Mouse (Mus musculus): ENCODE measurements around the gene Hs6st3. TPM values are rescaled to one million over a fixed set of nuclear protein-coding genes. Genes with fewer than 3 reads are reported as not detected.

Hs6st3 gene
- polyA plus RNA-seq, 1 experiment from 2014 or later = not detected

- no peak for ATAC-seq
- Histone ChIP-seq H3K4me3 (ENCODE audit: low read length) (no peak overlapping the region), H3K27me3 (replicated peaks; ENCODE audit: control insufficient read depth, insufficient read depth, low read length) (no peaks in the 10 kb centered on the region), H3K27ac (ENCODE audit: low read length) (no peak overlapping the region), H3K36me3 (ENCODE audit: control insufficient read depth, insufficient read depth, low read length) (no peaks in the 10 kb centered on the region), H3K4me2 (ENCODE audit: low read depth, low read length) (no peak overlapping the region), H3K4me1 (ENCODE audit: control insufficient read depth, insufficient read depth, low read length) (no peaks in the 10 kb centered on the region), H3K9me3 (ENCODE audit: control insufficient read depth, low read length) (no peaks in the 10 kb centered on the region), H3K9ac (ENCODE audit: low read depth, low read length) (no peak overlapping the region)
- WGBS = 92% methylated on average over 3 of the region's 3 CpGs
Measured at GRCm38 (mm10) chr14:119227709-119228338, 89.7 kb downstream of the Hs6st3 start.

GRCm38 (mm10) chr14:119233598-119233997 lies 95.5 kb downstream of the Hs6st3 start:
- Histone ChIP-seq H3K4me1 (ENCODE audit: control insufficient read depth, insufficient read depth, low read length) (no peaks in the 10 kb centered on the region), H3K4me3 (ENCODE audit: low read length) (no peak overlapping the region), H3K9ac (ENCODE audit: low read depth, low read length) (no peak overlapping the region), H3K4me2 (ENCODE audit: low read depth, low read length) (no peak overlapping the region), H3K27ac (ENCODE audit: low read length) (no peak overlapping the region), H3K36me3 (ENCODE audit: control insufficient read depth, insufficient read depth, low read length) (no peaks in the 10 kb centered on the region), H3K27me3 (replicated peaks; ENCODE audit: control insufficient read depth, insufficient read depth, low read length) (no peaks in the 10 kb centered on the region), H3K9me3 (ENCODE audit: control insufficient read depth, low read length) (no peaks in the 10 kb centered on the region)
- 91% methylated on average over 2 of the region's 2 CpGs for WGBS
- no peak for ATAC-seq

GRCm38 (mm10) chr14:119247131-119247530 lies 109.0 kb downstream of the Hs6st3 start:
- H3K4me1 ChIP-seq (ENCODE audit: control insufficient read depth, insufficient read depth, low read length) = no peaks in the 10 kb centered on the region
- H3K36me3 ChIP-seq (ENCODE audit: control insufficient read depth, insufficient read depth, low read length) = no peaks in the 10 kb centered on the region
- no peak overlapping the region for H3K4me2 ChIP-seq (ENCODE audit: low read depth, low read length)
- no peak overlapping the region for H3K27ac ChIP-seq (ENCODE audit: low read length)
- 94% methylated on average over 6 of the region's 6 CpGs for WGBS
- ATAC-seq = no peak
- no peak overlapping the region for H3K9ac ChIP-seq (ENCODE audit: low read depth, low read length)
- no peaks in the 10 kb centered on the region for H3K9me3 ChIP-seq (ENCODE audit: control insufficient read depth, low read length)
- H3K4me3 ChIP-seq (ENCODE audit: low read length) = no peak overlapping the region
- no peaks in the 10 kb centered on the region for H3K27me3 ChIP-seq (replicated peaks; ENCODE audit: control insufficient read depth, insufficient read depth, low read length)

GRCm38 (mm10) chr14:119248001-119248607 lies 110.0 kb downstream of the Hs6st3 start:
- H3K4me2 ChIP-seq (ENCODE audit: low read depth, low read length) = no peak overlapping the region
- 80% methylated on average over 16 of the region's 16 CpGs for WGBS
- no peak overlapping the region for H3K9ac ChIP-seq (ENCODE audit: low read depth, low read length)
- H3K27me3 ChIP-seq (replicated peaks; ENCODE audit: control insufficient read depth, insufficient read depth, low read length) = no peaks in the 10 kb centered on the region
- no peak overlapping the region for H3K27ac ChIP-seq (ENCODE audit: low read length)
- no peak overlapping the region for H3K4me3 ChIP-seq (ENCODE audit: low read length)
- no peaks in the 10 kb centered on the region for H3K9me3 ChIP-seq (ENCODE audit: control insufficient read depth, low read length)
- no peak for ATAC-seq
- no peaks in the 10 kb centered on the region for H3K4me1 ChIP-seq (ENCODE audit: control insufficient read depth, insufficient read depth, low read length)
- no peaks in the 10 kb centered on the region for H3K36me3 ChIP-seq (ENCODE audit: control insufficient read depth, insufficient read depth, low read length)

- no peak overlapping the region for H3K4me3 ChIP-seq (ENCODE audit: low read length)
- no peaks in the 10 kb centered on the region for H3K4me1 ChIP-seq (ENCODE audit: control insufficient read depth, insufficient read depth, low read length)
- no peaks in the 10 kb centered on the region for H3K27me3 ChIP-seq (replicated peaks; ENCODE audit: control insufficient read depth, insufficient read depth, low read length)
- H3K36me3 ChIP-seq (ENCODE audit: control insufficient read depth, insufficient read depth, low read length) = no peaks in the 10 kb centered on the region
- no peaks in the 10 kb centered on the region for H3K9me3 ChIP-seq (ENCODE audit: control insufficient read depth, low read length)
- H3K9ac ChIP-seq (ENCODE audit: low read depth, low read length) = no peak overlapping the region
- no peak for ATAC-seq
- 80% methylated on average over 10 of the region's 10 CpGs for WGBS
- H3K4me2 ChIP-seq (ENCODE audit: low read depth, low read length) = no peak overlapping the region
- no peak overlapping the region for H3K27ac ChIP-seq (ENCODE audit: low read length)
Measured at GRCm38 (mm10) chr14:119250353-119250752, 112.2 kb downstream of the Hs6st3 start.

- no peak overlapping the region for H3K27ac ChIP-seq (ENCODE audit: low read length)
- H3K36me3 ChIP-seq (ENCODE audit: control insufficient read depth, insufficient read depth, low read length) = no peaks in the 10 kb centered on the region
- WGBS = 80% methylated on average over 3 of the region's 3 CpGs
- H3K4me1 ChIP-seq (ENCODE audit: control insufficient read depth, insufficient read depth, low read length) = no peaks in the 10 kb centered on the region
- H3K4me3 ChIP-seq (ENCODE audit: low read length) = no peak overlapping the region
- no peaks in the 10 kb centered on the region for H3K9me3 ChIP-seq (ENCODE audit: control insufficient read depth, low read length)
- H3K4me2 ChIP-seq (ENCODE audit: low read depth, low read length) = no peak overlapping the region
- H3K9ac ChIP-seq (ENCODE audit: low read depth, low read length) = no peak overlapping the region
- ATAC-seq = no peak
- no peaks in the 10 kb centered on the region for H3K27me3 ChIP-seq (replicated peaks; ENCODE audit: control insufficient read depth, insufficient read depth, low read length)
Measured at GRCm38 (mm10) chr14:119255396-119255795, 117.3 kb downstream of the Hs6st3 start.

GRCm38 (mm10) chr14:119257072-119257471 lies 118.9 kb downstream of the Hs6st3 start:
- ATAC-seq = no peak
- WGBS = 83% methylated on average over 7 of the region's 7 CpGs

GRCm38 (mm10) chr14:119260176-119260962 lies 122.2 kb downstream of the Hs6st3 start:
- Histone ChIP-seq H3K4me1 (ENCODE audit: control insufficient read depth, insufficient read depth, low read length) (no peaks in the 10 kb centered on the region), H3K9ac (ENCODE audit: low read depth, low read length) (no peak overlapping the region), H3K4me3 (ENCODE audit: low read length) (no peak overlapping the region), H3K27me3 (replicated peaks; ENCODE audit: control insufficient read depth, insufficient read depth, low read length) (no peaks in the 10 kb centered on the region), H3K4me2 (ENCODE audit: low read depth, low read length) (no peak overlapping the region), H3K9me3 (ENCODE audit: control insufficient read depth, low read length) (no peaks in the 10 kb centered on the region), H3K27ac (ENCODE audit: low read length) (no peak overlapping the region), H3K36me3 (ENCODE audit: control insufficient read depth, insufficient read depth, low read length) (no peaks in the 10 kb centered on the region)
- ATAC-seq = peak; percentile 67
- whole genome bisulfite sequencing = 73% methylated on average over 14 of the region's 14 CpGs

More at GRCm38 (mm10) chr14:119257072-119257471, 118.9 kb downstream of the Hs6st3 start:
- H3K27me3 ChIP-seq (replicated peaks; ENCODE audit: control insufficient read depth, insufficient read depth, low read length) = no peaks in the 10 kb centered on the region
- no peaks in the 10 kb centered on the region for H3K36me3 ChIP-seq (ENCODE audit: control insufficient read depth, insufficient read depth, low read length)
- no peak overlapping the region for H3K27ac ChIP-seq (ENCODE audit: low read length)
- no peaks in the 10 kb centered on the region for H3K4me1 ChIP-seq (ENCODE audit: control insufficient read depth, insufficient read depth, low read length)
- no peak overlapping the region for H3K9ac ChIP-seq (ENCODE audit: low read depth, low read length)
- H3K4me2 ChIP-seq (ENCODE audit: low read depth, low read length) = no peak overlapping the region
- no peaks in the 10 kb centered on the region for H3K9me3 ChIP-seq (ENCODE audit: control insufficient read depth, low read length)
- H3K4me3 ChIP-seq (ENCODE audit: low read length) = no peak overlapping the region

- no peak for ATAC-seq
- H3K27ac ChIP-seq (ENCODE audit: low read length) = no peak overlapping the region
- no peaks in the 10 kb centered on the region for H3K9me3 ChIP-seq (ENCODE audit: control insufficient read depth, low read length)
- no peaks in the 10 kb centered on the region for H3K27me3 ChIP-seq (replicated peaks; ENCODE audit: control insufficient read depth, insufficient read depth, low read length)
- H3K36me3 ChIP-seq (ENCODE audit: control insufficient read depth, insufficient read depth, low read length) = no peaks in the 10 kb centered on the region
- no peak overlapping the region for H3K4me3 ChIP-seq (ENCODE audit: low read length)
- no peaks in the 10 kb centered on the region for H3K4me1 ChIP-seq (ENCODE audit: control insufficient read depth, insufficient read depth, low read length)
- H3K4me2 ChIP-seq (ENCODE audit: low read depth, low read length) = no peak overlapping the region
- 79% methylated on average over 7 of the region's 7 CpGs for WGBS
- no peak overlapping the region for H3K9ac ChIP-seq (ENCODE audit: low read depth, low read length)
Measured at GRCm38 (mm10) chr14:119266334-119266733, 128.2 kb downstream of the Hs6st3 start.

Data from intestine, embryonic 16.5 days (tissue).